Mouse (Mus musculus): ENCODE results near the gene Gse1.
A peak's percentile ranks its signal among the peaks of the same experiment; 100 is the strongest.

- peak; percentile 56 for TF ChIP-seq CTCF (IDR thresholded peaks at IDR 0.05; ENCODE audit: borderline replicate concordance, extremely low read depth, insufficient read depth, insufficient read length)
- TF ChIP-seq POLR2A (IDR thresholded peaks at IDR 0.05; ENCODE audit: borderline replicate concordance, extremely low read depth, insufficient read depth, insufficient read length, poor library complexity, severe bottlenecking), result no peak
Observed at GRCm38 (mm10) chr8:120471166-120471565, 242.9 kb downstream of the Gse1 start.

All from brain, embryonic 14.5 days (tissue).